Mouse (Mus musculus) frontal cortex, adult 2 months (tissue): ENCODE data around the gene Armc2. TPM values are rescaled to one million over a fixed set of nuclear protein-coding genes. Genes with fewer than 3 reads are reported as not detected.

Experiments
- DNase-seq, 2 experiments: peaks; one replicate each; pipeline ENCODE4 v3.0.0; 2022; ENCODE audit warnings: low spot score in 1 of 2; ENCODE audit errors: extremely low spot score in 1 of 2
- polyA plus RNA-seq: library from polyadenylated mRNA; depleted of rRNA; stranded (reverse); fragments of >200 nt; gene quantifications from 2 replicates; pipeline ENCODE4 v1.2.3, GENCODE M21; 2012

The Armc2 gene
- polyA plus RNA-seq, 1 experiment = 11.6 TPM

- DNase-seq = no peak
Measured at GRCm38 (mm10) chr10:42024406-42024805, 6.2 kb upstream of the Armc2 start.

- DNase-seq = no peak
Measured at GRCm38 (mm10) chr10:42021536-42021935, 3.3 kb upstream of the Armc2 start.

GRCm38 (mm10) chr10:42014086-42014485 lies 4.2 kb downstream of the Armc2 start:
- peak in 1 of 2 experiments; percentile 22 for DNase-seq

GRCm38 (mm10) chr10:42010761-42011435 lies 7.3 kb downstream of the Armc2 start:
- DNase-seq = peak in 1 of 2 experiments; percentile 54

- no peak for DNase-seq
Measured at GRCm38 (mm10) chr10:42005259-42005658, 13.0 kb downstream of the Armc2 start.

GRCm38 (mm10) chr10:42004690-42005089 lies 13.6 kb downstream of the Armc2 start:
- no peak for DNase-seq

- no peak for DNase-seq
Measured at GRCm38 (mm10) chr10:42004056-42004455, 14.2 kb downstream of the Armc2 start.

- DNase-seq = no peak
Measured at GRCm38 (mm10) chr10:42003576-42003975, 14.7 kb downstream of the Armc2 start.

GRCm38 (mm10) chr10:42002436-42002835 lies 15.8 kb downstream of the Armc2 start:
- no peak for DNase-seq

GRCm38 (mm10) chr10:42001260-42001659 lies 17.0 kb downstream of the Armc2 start:
- no peak for DNase-seq

- no peak for DNase-seq
Measured at GRCm38 (mm10) chr10:41997691-41998178, 20.5 kb downstream of the Armc2 start.

GRCm38 (mm10) chr10:41996157-41996556 lies 22.1 kb downstream of the Armc2 start:
- no peak for DNase-seq

- DNase-seq = no peak
Measured at GRCm38 (mm10) chr10:41995051-41995450, 23.2 kb downstream of the Armc2 start.

GRCm38 (mm10) chr10:41994578-41994977 lies 23.7 kb downstream of the Armc2 start:
- no peak for DNase-seq

GRCm38 (mm10) chr10:41992059-41992440 lies 26.2 kb downstream of the Armc2 start:
- DNase-seq = no peak

GRCm38 (mm10) chr10:41991364-41992058 lies 26.7 kb downstream of the Armc2 start:
- no peak for DNase-seq

- no peak for DNase-seq
Measured at GRCm38 (mm10) chr10:41990896-41991295, 27.3 kb downstream of the Armc2 start.

- no peak for DNase-seq
Measured at GRCm38 (mm10) chr10:41988930-41989329, 29.3 kb downstream of the Armc2 start.

GRCm38 (mm10) chr10:41986126-41986525 lies 32.1 kb downstream of the Armc2 start:
- DNase-seq = no peak

- peak; percentile 78 to 82 for DNase-seq
Measured at GRCm38 (mm10) chr10:41984221-41984620, 34.0 kb downstream of the Armc2 start.

GRCm38 (mm10) chr10:41982821-41983220 lies 35.4 kb downstream of the Armc2 start:
- DNase-seq = no peak
